Mouse (Mus musculus) E14TG2a.4 (cell line): Measurements from ENCODE around the gene Sgpl1.

ENCODE experiments used
- CTCF ChIP-seq: conservative IDR thresholded peaks from 2 replicates; pipeline ENCODE4 v1.5.1; 2014; ENCODE audit warnings: low read length
- NANOG ChIP-seq: IDR thresholded peaks from 2 replicates; pipeline ENCODE4 v1.6.1; 2014; ENCODE audit warnings: borderline replicate concordance, low read length, mixed read lengths
- POU5F1 ChIP-seq: IDR thresholded peaks from 2 replicates; pipeline ENCODE4 v1.6.1; 2014; ENCODE audit warnings: low read length, borderline replicate concordance

DNA sequence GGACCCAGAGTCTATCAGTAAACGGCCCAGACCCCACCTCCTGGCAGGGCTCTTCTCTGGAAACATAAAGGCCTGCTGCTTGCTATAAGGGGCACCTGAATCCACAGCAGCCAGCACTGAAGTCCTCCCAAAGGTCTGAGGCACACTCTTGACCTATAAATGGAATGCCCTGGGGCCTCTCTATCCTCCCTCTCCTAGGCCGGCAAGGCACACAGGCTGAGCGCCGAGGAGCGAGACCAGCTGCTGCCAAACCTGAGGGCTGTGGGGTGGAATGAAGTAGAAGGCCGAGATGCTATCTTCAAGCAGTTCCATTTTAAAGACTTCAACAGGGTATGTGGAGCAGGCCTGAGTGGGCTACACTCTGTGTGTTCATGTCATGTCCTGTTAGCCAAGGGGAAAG lies 55.6 kb downstream of the Sgpl1 start:
- TF ChIP-seq CTCF: no peak
- TF ChIP-seq NANOG: no peak
- no peak for TF ChIP-seq POU5F1
